Mouse (Mus musculus): ENCODE measurements around the gene Olfr463.

The Olfr463 gene

GRCm38 (mm10) chr11:87847884-87848283 lies 49.3 kb downstream of the Olfr463 start:
- in situ Hi-C loops (cut with MboI, MseI) = no loop called here

DNA sequence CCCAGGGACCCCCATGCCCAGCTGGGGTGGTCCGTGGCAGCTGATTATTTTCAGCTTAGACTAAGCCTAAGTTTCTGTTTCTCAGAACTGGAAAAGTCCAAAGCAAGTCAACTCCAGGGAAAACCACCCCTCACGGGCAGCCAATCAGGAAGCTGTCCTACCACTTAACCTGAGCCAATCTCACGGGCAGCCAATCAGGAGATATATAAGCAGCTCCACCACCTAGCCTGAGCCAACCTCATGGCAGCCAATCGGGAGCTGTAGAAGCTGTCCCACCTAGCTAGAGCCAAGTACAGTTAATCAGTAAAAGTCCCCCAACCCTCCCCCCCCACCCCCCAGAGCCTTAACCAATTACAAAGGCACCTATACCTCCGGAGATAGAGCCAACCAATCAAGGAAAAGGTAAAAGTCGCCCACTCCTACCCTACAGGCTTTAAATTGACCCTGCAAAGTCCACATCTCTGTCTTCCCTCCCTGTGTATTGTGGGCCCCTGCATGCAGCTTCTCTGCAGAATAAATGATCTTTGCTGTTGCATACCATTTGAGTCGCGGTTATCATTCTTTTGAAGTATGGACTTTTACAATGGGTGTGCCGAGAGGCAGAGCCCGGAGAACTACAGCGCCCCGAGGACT lies 50.1 kb downstream of the Olfr463 start:
- in situ Hi-C loops (cut with MboI, MseI) = no loop called here
